Mouse (Mus musculus) embryonic stem cell, embryonic (primary cell): Measurements from ENCODE around the gene Ing1.

Experiments
- CTCF ChIA-PET, 4 experiments: fragments of 300-600 bp in 2 of 4; fragments of 350-600 bp in 2 of 4; sonication (Branson Sonifier 250); formaldehyde crosslinking; loops; one replicate each; lab custom pipeline; 2022; ENCODE audit warnings: inconsistent platforms in 2 of 4; lab: Charles Lee
- POLR2A ChIA-PET, 4 experiments: fragments of 300-600 bp in 2 of 4; fragments of 350-600 bp in 2 of 4; sonication (Branson Sonifier 250); formaldehyde crosslinking; loops; one replicate each; lab custom pipeline; 2022; ENCODE audit warnings: antibody characterized with exemption in 4 of 4, inconsistent platforms in 1 of 4; lab: Charles Lee

Ing1 gene

GRCm38 (mm10) chr8:11554799-11555719 is at the start of gene Ing1:
Gene Ing1, plus strand, starts transcription at chr8:11555571.
- ChIA-PET POLR2A (interaction anchor here (0.5 to 8.3 kb wide), 146 partner anchors 7 to 1650 kb away, joined by 3 to 189 read pairs (median 4); partner anchors contain the start of genes Ankrd10 (in 3 of the 4), Naxd (in 3 of the 4), 1700016D06Rik (in 2 of the 4) and Col4a1 (in 2 of the 4)), CTCF (interaction anchor here (0.6 to 1.3 kb wide), 7 partner anchors 8 to 854 kb away, joined by 3 to 10 read pairs (median 3); partner anchors contain the start of gene Naxd (in 1 of the 4))

DNA sequence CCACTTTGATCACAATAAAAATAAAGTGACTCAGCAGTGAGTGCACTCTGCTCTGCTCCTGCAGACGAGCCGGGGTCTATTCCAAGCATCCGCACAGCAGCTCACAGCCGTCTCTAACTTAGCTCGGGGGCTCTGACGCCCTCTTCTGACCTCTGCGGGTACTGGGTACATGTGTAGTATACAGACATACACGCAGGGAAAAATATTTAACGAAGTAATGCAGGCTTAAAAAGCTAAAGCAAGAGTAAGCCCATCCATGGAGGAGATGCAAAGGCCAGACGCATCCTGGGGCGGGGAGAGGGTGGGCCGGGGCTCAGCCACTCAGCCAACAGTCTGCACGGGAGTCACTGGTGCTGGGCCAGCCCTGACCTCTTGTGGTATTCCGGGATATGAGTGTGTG is 49.3 kb upstream of the Ing1 start:
- ChIA-PET CTCF (interaction anchor here (0.5 to 3.1 kb wide), 41 partner anchors 9 to 1151 kb away, joined by 3 to 16 read pairs (median 5); partner anchors contain the start of genes 1700016D06Rik (in 1 of the 4), Ing1 (in 1 of the 4) and Naxd (in 1 of the 4)), POLR2A (interaction anchor here in 3 of 4 experiments (0.5 to 3.4 kb wide), 19 partner anchors 8 to 1373 kb away, joined by 3 to 14 read pairs (median 3); partner anchors contain the start of genes Ing1 (in 2 of the 3), Naxd (in 2 of the 3), 1700016D06Rik (in 1 of the 3) and Ankrd10 (in 1 of the 3))

DNA sequence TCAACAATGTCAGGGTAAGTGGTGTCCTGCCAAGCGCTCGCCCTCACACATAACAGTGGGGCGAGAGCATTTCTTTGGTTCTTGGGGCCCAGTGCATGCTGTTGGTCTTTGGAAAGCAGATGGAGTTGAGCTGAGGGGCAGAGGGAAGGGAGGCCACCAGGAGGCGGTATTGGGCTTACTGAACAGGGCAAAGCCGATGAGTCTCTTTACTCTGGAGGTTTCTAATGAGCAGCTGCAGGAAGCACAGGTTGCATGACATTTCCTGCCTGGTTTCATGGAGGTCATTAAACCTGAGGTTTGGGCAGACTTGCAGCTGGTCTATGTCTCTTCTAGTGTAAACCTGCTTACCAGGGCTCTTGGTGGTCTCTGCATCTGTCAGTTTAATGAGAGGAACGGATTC is 48.6 kb upstream of the Ing1 start:
- POLR2A ChIA-PET, result interaction anchor here in 3 of 4 experiments (0.6 to 3.4 kb wide), 25 partner anchors 9 to 1372 kb away, joined by 3 to 14 read pairs (median 3); partner anchors contain the start of genes Ing1 (in 2 of the 3), Naxd (in 2 of the 3), 1700016D06Rik (in 1 of the 3) and Ankrd10 (in 1 of the 3)

GRCm38 (mm10) chr8:11508880-11509279 is 46.5 kb upstream of the Ing1 start:
- ChIA-PET CTCF (no interaction called here), POLR2A (interaction anchor here in 2 of 4 experiments (0.9 to 1.4 kb wide), 2 partner anchors 11 to 47 kb away, joined by 3 to 4 read pairs; partner anchors contain the start of genes Ing1 (in 1 of the 2) and Naxd (in 1 of the 2))

More for the DNA sequence above, 48.6 kb upstream of the Ing1 start:
- CTCF ChIA-PET, result interaction anchor here (0.6 to 3.1 kb wide), 47 partner anchors 8 to 553 kb away, joined by 3 to 16 read pairs (median 5); partner anchors contain the start of genes 1700016D06Rik (in 1 of the 4), Ing1 (in 1 of the 4) and Naxd (in 1 of the 4)

DNA sequence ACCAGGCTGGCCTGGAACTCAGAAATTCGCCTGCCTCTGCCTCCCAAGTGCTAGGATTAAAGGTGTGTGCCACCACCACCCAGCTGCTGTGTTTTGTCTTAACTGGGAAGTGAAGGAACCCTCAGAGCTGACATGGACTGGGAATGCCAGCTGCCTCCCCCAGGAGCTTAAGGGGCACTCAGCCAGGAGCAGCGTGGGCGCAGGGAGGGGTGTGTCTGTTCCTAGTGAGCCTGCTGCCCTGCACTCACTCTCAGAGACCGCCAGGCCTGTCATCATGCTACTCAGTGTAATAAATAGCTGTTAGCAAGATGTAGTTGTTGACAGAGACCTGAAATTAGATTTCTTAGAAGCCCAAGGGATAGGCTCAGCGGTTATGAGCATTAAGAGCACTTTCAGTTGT is 44.4 kb upstream of the Ing1 start:
- ChIA-PET CTCF (interaction anchor here in 1 of 4 experiments (0.6 kb wide), 1 partner anchor 53 kb away, joined by 3 read pairs; no protein-coding TSS in a partner anchor), POLR2A (interaction anchor here in 1 of 4 experiments (1.3 to 2.2 kb wide), 3 partner anchors 13 to 45 kb away, joined by 3 to 8 read pairs (median 5); partner anchors contain the start of gene Ing1)

DNA sequence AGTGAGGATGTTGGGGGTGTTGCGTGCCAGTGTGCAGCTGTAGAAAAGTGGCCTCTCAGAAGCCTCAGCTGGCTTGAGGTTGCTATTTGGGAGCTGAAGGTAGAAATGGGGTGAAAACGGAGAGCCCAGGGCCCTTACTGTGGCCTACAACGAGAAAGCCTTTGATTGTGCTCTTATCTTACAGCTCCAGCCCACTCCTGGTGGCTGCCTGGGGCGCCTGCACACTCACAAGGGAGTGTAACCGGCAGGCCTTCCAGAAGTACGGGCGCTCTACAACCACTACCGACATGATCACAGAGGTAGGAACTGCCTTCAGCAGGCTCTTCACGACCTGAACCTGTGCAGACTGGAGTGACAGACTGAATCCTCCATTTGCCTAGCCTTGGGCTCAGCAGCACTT is 42.7 kb upstream of the Ing1 start:
- POLR2A ChIA-PET, result interaction anchor here in 2 of 4 experiments (0.9 to 2.2 kb wide), 13 partner anchors 11 to 103 kb away, joined by 3 to 8 read pairs (median 3); partner anchors contain the start of genes Ing1 (in 1 of the 2) and Naxd (in 1 of the 2)
- CTCF ChIA-PET, result interaction anchor here in 1 of 4 experiments (0.7 kb wide), 1 partner anchor 99 kb away, joined by 3 read pairs; no protein-coding TSS in a partner anchor

- POLR2A ChIA-PET, result interaction anchor here in 2 of 4 experiments (0.9 to 2.0 kb wide), 10 partner anchors 9 to 103 kb away, joined by 3 to 7 read pairs (median 3); partner anchors contain the start of gene Naxd (in 1 of the 2)
- CTCF ChIA-PET, result interaction anchor here in 1 of 4 experiments (0.7 kb wide), 1 partner anchor 99 kb away, joined by 3 read pairs; no protein-coding TSS in a partner anchor
Measured at GRCm38 (mm10) chr8:11513247-11513646, 42.1 kb upstream of the Ing1 start.

DNA sequence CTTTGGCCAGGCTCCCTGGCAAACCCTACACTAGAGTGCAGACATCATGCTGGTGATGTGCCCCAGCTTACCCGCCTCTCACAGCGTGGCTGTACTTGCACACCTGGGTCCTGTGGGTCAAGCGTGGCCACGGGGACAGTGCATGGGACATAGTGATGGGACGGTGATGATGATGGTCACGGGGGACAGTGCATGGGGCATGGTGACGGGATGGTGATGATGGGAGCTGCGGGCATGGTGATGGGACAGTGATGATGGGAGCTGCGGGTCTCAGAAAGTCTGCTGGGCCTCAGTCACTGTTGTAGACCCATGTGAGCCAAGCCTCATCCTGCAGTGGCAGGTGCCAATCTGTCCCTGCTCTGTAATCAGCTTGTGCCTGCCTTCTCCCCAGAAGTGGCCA is 39.1 kb upstream of the Ing1 start:
- ChIA-PET CTCF (interaction anchor here in 1 of 4 experiments (1.5 kb wide), 1 partner anchor 31 kb away, joined by 3 read pairs; no protein-coding TSS in a partner anchor), POLR2A (interaction anchor here in 3 of 4 experiments (0.6 to 1.9 kb wide), 6 partner anchors 9 to 879 kb away, joined by 3 to 6 read pairs (median 4); partner anchors contain the start of genes Ing1 (in 1 of the 3), Naxd (in 1 of the 3) and Sox1 (in 1 of the 3))

DNA sequence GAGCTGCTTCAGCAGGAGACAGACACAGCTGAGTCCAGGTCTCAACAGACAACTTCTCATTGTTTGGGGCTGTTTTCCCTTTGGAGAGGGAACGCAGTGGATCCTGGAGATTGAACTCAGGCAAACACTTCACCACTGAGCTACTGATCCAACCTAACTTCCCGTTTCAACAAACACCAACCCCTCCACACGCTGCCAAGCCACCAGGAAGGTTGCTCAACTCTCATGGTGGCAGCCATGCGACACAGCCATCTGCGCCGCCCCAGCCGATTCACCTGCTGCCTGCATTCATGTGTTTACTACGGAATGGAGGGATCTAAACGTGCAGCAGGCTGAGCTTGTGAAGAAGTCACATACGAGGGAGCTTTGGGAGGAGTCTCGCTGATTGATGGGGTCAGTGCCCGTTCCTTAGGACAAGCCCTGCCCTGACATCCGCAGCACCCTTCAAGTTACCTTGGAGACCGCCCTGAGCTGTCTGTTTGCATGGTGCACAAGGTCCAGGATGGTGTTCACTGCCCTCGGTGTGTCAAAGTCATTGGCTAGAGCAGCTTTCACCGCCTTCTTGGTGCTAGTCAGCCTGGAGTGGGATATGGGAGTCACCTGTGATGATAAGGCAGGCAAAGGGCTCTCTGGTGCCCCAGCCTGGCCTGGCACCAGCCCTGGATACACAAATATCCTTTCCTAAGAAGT is 37.9 kb upstream of the Ing1 start:
- ChIA-PET CTCF (interaction anchor here in 3 of 4 experiments (0.5 to 1.5 kb wide), 5 partner anchors 11 to 822 kb away, joined by 3 to 4 read pairs (median 3); no protein-coding TSS in a partner anchor), POLR2A (interaction anchor here in 2 of 4 experiments (0.6 to 1.9 kb wide), 6 partner anchors 11 to 238 kb away, joined by 3 to 5 read pairs (median 3); partner anchors contain the start of genes Ing1 (in 1 of the 2) and Naxd (in 1 of the 2))

- CTCF ChIA-PET, result interaction anchor here in 2 of 4 experiments (0.6 kb wide), 2 partner anchors 11 to 86 kb away, joined by 3 read pairs; no protein-coding TSS in a partner anchor
- POLR2A ChIA-PET, result interaction anchor here in 2 of 4 experiments (0.6 to 1.9 kb wide), 3 partner anchors 12 to 37 kb away, joined by 3 to 5 read pairs (median 3); partner anchors contain the start of genes Ing1 (in 1 of the 2) and Naxd (in 1 of the 2)
Measured at GRCm38 (mm10) chr8:11518056-11518396, 37.3 kb upstream of the Ing1 start.

- POLR2A ChIA-PET, result no interaction called here
Measured at GRCm38 (mm10) chr8:11518676-11519075, 36.7 kb upstream of the Ing1 start.

GRCm38 (mm10) chr8:11523331-11523730 is 32.0 kb upstream of the Ing1 start:
- POLR2A ChIA-PET, result interaction anchor here in 3 of 4 experiments (0.5 to 6.2 kb wide), 15 partner anchors 8 to 211 kb away, joined by 3 to 47 read pairs (median 4); partner anchors contain the start of genes Ing1 (in 2 of the 3), Col4a1 (in 1 of the 3) and Col4a2 (in 1 of the 3)

More at GRCm38 (mm10) chr8:11518676-11519075, 36.7 kb upstream of the Ing1 start:
- CTCF ChIA-PET, result interaction anchor here in 2 of 4 experiments (1.0 to 1.2 kb wide), 2 partner anchors 12 to 98 kb away, joined by 3 read pairs; no protein-coding TSS in a partner anchor

DNA sequence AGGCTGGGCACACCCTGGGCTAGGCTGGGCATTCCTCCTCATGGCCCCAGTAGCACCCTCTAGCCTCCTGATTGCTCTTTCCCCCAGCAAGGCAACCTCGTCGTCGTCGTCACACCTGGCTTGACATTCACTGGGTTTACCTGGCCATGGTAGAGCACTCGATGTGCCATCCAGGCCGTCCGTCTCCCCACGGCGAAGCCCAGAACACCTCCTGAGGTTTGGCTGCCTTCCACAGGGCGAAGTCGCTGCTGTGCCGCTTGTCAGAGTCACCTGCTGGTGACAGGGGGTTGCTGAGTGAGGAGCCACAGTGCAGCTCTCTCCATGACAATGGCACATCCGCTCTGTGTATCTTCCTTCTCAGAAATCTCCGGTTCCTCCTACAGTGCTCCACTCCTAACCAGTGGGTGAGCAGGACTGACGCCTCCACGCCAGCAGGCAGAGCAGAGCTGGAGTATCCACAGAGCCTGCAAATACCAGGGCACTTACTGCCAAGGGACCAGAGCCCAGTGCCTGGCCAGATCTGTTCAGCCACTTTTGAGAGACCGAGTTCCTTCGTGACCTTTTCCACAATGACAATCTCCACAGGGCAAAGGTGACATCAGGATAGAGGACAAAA is 25.1 kb upstream of the Ing1 start:
- ChIA-PET CTCF (interaction anchor here in 2 of 4 experiments (0.6 to 1.7 kb wide), 5 partner anchors 13 to 56 kb away, joined by 3 to 5 read pairs (median 5); partner anchors contain the start of gene Cars2 (in 1 of the 2)), POLR2A (interaction anchor here (0.7 to 2.2 kb wide), 14 partner anchors 10 to 172 kb away, joined by 3 to 12 read pairs (median 3); partner anchors contain the start of genes Ing1 (in 2 of the 4) and Naxd (in 1 of the 4))

More at GRCm38 (mm10) chr8:11523331-11523730, 32.0 kb upstream of the Ing1 start:
- CTCF ChIA-PET, result interaction anchor here in 2 of 4 experiments (0.6 to 1.3 kb wide), 2 partner anchors 24 to 104 kb away, joined by 3 to 6 read pairs; no protein-coding TSS in a partner anchor

GRCm38 (mm10) chr8:11530849-11531248 is 24.5 kb upstream of the Ing1 start:
- POLR2A ChIA-PET, result interaction anchor here in 3 of 4 experiments (0.7 to 2.2 kb wide), 11 partner anchors 9 to 171 kb away, joined by 3 to 12 read pairs (median 3); partner anchors contain the start of genes Ing1 (in 2 of the 3) and Naxd (in 1 of the 3)
- CTCF ChIA-PET, result interaction anchor here in 2 of 4 experiments (1.0 to 1.7 kb wide), 4 partner anchors 13 to 24 kb away, joined by 3 to 5 read pairs (median 4); partner anchors contain the start of gene Cars2 (in 1 of the 2)

DNA sequence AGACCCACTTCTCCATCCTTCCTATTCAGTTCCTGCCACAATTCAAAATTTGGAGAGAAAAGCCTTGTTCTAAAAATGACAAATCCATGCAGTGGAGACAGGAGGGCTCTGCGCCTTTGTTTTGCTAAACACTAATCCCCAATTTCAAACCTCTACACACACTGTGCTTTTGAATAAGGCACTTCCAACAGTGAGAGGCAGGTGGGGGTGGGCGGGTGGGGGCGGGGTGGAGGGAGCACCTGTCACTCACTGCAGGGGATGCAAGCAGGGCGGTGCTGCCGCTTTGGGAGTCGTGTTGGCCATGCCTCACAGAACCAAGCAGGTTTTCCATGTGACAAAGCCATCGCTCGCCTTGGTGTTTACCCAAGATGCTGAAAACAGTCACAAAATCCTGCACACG is 20.9 kb upstream of the Ing1 start:
- ChIA-PET CTCF (interaction anchor here in 1 of 4 experiments (1.6 kb wide), 1 partner anchor 28 kb away, joined by 5 read pairs; no protein-coding TSS in a partner anchor), POLR2A (interaction anchor here in 2 of 4 experiments (1.2 to 13.8 kb wide), 5 partner anchors 10 to 23 kb away, joined by 3 to 181 read pairs (median 7); partner anchors contain the start of gene Ing1 (in 1 of the 2))
